Mouse (Mus musculus) left cerebral cortex, adult 2 months (tissue): Measurements from ENCODE around the gene Trim8. TPM values are rescaled to one million over a fixed set of nuclear protein-coding genes. Genes with fewer than 3 reads are reported as not detected.

ENCODE experiments used
- DNase-seq, 2 experiments: peaks; one replicate each; pipeline ENCODE4 v3.0.0; 2021 to 2022; ENCODE audit warnings: low spot score in 2 of 2, mixed read lengths in 1 of 2; ENCODE audit errors: extremely low spot score in 1 of 2
- H3K27ac ChIP-seq: fragments of 200-600 bp; 2 replicates; pipeline ENCODE4 v1.8.1; 2022
- H3K4me3 ChIP-seq: fragments of 200-600 bp; 2 replicates; pipeline ENCODE4 v1.8.1; 2022
- CTCF ChIP-seq: fragments of 200-600 bp; IDR thresholded peaks from 2 replicates; pipeline ENCODE4 v1.8.1; 2022; ENCODE audit warnings: antibody characterized with exemption, mild to moderate bottlenecking, moderate library complexity
- intact Hi-C: fragments of 180-260 bp; cut with DNase I; formaldehyde crosslinking; loops from one replicate; pipeline ENCODE4 v1.15.1; 2025
- total RNA-seq, 2 experiments: library from RNA; stranded (reverse); gene quantifications; 2 replicates each; pipeline ENCODE4 v1.2.3; 2021

Trim8 gene
- total RNA-seq, 2 experiments from 2014 or later = 114 to 121 TPM

GRCm38 (mm10) chr19:46548110-46548509, 46.6 kb downstream of the Trim8 start:
- H3K27ac ChIP-seq = no peak overlapping the region
- intact Hi-C loops = no loop called here
- DNase-seq = no peak
- no peak overlapping the region for H3K4me3 ChIP-seq
- no peak for TF ChIP-seq CTCF

- H3K27ac ChIP-seq = no peak overlapping the region
- no peak for TF ChIP-seq CTCF
- H3K4me3 ChIP-seq = no peak overlapping the region
- intact Hi-C loops = no loop called here
- no peak for DNase-seq
These were observed 48.9 kb downstream of the Trim8 start for GRCm38 (mm10) chr19:46550385-46550784.

GRCm38 (mm10) chr19:46552496-46552895, 51.0 kb downstream of the Trim8 start:
- intact Hi-C loops = no loop called here
- Histone ChIP-seq H3K4me3 (no peak overlapping the region), H3K27ac (no peak overlapping the region)
- no peak for DNase-seq
- no peak for TF ChIP-seq CTCF

- Histone ChIP-seq H3K27ac (no peak overlapping the region), H3K4me3 (no peak overlapping the region)
- DNase-seq = no peak
- intact Hi-C loops = no loop called here
- no peak for TF ChIP-seq CTCF
These were observed 52.0 kb downstream of the Trim8 start for GRCm38 (mm10) chr19:46553541-46553955.

DNA sequence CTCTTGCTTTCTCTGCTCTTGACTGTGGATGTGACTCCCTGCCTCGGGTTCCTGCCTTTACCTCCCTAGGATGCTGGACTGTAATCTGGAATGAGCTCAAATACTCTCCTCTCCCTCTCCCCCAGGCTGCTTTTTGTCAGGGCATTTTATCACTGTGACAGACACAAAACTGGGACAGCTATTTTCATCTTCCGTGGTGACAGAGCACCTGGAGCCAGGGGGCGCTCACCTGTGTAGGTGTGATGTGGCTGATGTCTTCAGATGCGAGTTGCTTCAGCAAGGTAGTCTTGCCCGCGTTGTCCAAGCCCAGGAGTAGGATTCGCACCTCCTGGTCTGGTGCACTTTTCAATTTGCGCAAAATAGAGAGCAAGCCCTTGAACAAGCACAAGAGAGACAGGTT, 56.5 kb downstream of the Trim8 start:
- intact Hi-C loops = no loop called here
- H3K27ac ChIP-seq = no peak overlapping the region
- H3K4me3 ChIP-seq = no peak overlapping the region
- no peak for DNase-seq
- no peak for TF ChIP-seq CTCF

GRCm38 (mm10) chr19:46558631-46559030, 57.1 kb downstream of the Trim8 start:
- no peak for DNase-seq
- no peak for TF ChIP-seq CTCF
- H3K4me3 ChIP-seq = no peak overlapping the region
- H3K27ac ChIP-seq = no peak overlapping the region
- intact Hi-C loops = no loop called here

- Histone ChIP-seq H3K27ac (no peak overlapping the region), H3K4me3 (no peak overlapping the region)
- peak; percentile 31 for DNase-seq
- intact Hi-C loops = no loop called here
- TF ChIP-seq CTCF = peak; percentile 78
These were observed 60.6 kb downstream of the Trim8 start for GRCm38 (mm10) chr19:46562132-46562531.

- Histone ChIP-seq H3K4me3 (no peak overlapping the region), H3K27ac (no peak overlapping the region)
- intact Hi-C loops = no loop called here
- no peak for DNase-seq
- TF ChIP-seq CTCF = no peak
These were observed 61.3 kb downstream of the Trim8 start for GRCm38 (mm10) chr19:46562581-46563515.

- no peak for TF ChIP-seq CTCF
- Histone ChIP-seq H3K4me3 (no peak overlapping the region), H3K27ac (no peak overlapping the region)
- intact Hi-C loops = no loop called here
- DNase-seq = no peak
These were observed 62.1 kb downstream of the Trim8 start for GRCm38 (mm10) chr19:46563603-46564002.

- TF ChIP-seq CTCF = no peak
- H3K27ac ChIP-seq = no peak overlapping the region
- no peak for DNase-seq
- intact Hi-C loops = no loop called here
- no peak overlapping the region for H3K4me3 ChIP-seq
These were observed 62.6 kb downstream of the Trim8 start for GRCm38 (mm10) chr19:46564043-46564462.

Other genes starting within 250 kb of the Trim8 start
- 1 to 10 TPM; 2.9 to 3.3 TPM for gene Nfkb2, start 197.4 kb upstream of the Trim8 start, total RNA-seq
- 100 to 1,000 TPM; 605 to 647 TPM for gene Psd, start 174.5 kb upstream of the Trim8 start, total RNA-seq
- gene Fbxl15, start 173.5 kb upstream of the Trim8 start, total RNA-seq = 10 to 100 TPM; 27.0 to 29.6 TPM
- gene Cuedc2, start 163.0 kb upstream of the Trim8 start, total RNA-seq = 100 to 1,000 TPM; 188 to 196 TPM
- 10 to 100 TPM; 25.5 to 25.9 TPM for gene Mfsd13a, start 160.6 kb upstream of the Trim8 start, total RNA-seq
- under 1 TPM; 0.66 to 0.91 TPM for gene 2310034G01Rik, start 151.4 kb upstream of the Trim8 start, total RNA-seq
- 100 to 1,000 TPM; 179 to 197 TPM for gene Actr1a, start 106.0 kb upstream of the Trim8 start, total RNA-seq
- 10 to 100 TPM; 19.4 to 20.1 TPM for gene Sufu, start 104.8 kb upstream of the Trim8 start, total RNA-seq
- gene Arl3, start 71.5 kb downstream of the Trim8 start, total RNA-seq = 100 to 1,000 TPM; 120 to 129 TPM
- 1 to 10 TPM; 4.6 to 7.4 TPM for gene Sfxn2, start 71.7 kb downstream of the Trim8 start, total RNA-seq
- gene Wbp1l, start 97.4 kb downstream of the Trim8 start, total RNA-seq = 10 to 100 TPM; 36.8 to 42.6 TPM
- gene Cyp17a1, start 171.5 kb downstream of the Trim8 start, total RNA-seq = not detected
- gene Borcs7, start 188.2 kb downstream of the Trim8 start, total RNA-seq = 10 to 100 TPM; 22.0 to 22.3 TPM
- 10 to 100 TPM; 26.5 to 27.4 TPM for gene As3mt, start 205.8 kb downstream of the Trim8 start, total RNA-seq